Mouse (Mus musculus) ES-E14 (cell line): Measurements from ENCODE around the gene Amigo3.

ENCODE experiments used
- CHD2 ChIP-seq: IDR thresholded peaks from 2 replicates; pipeline ENCODE4 v1.6.1; 2014; ENCODE audit warnings: mild to moderate bottlenecking, low read depth, low read length, inconsistent platforms
- HCFC1 ChIP-seq: IDR thresholded peaks from 2 replicates; pipeline ENCODE4 v1.6.1; 2012; ENCODE audit warnings: low read length, inconsistent platforms, borderline replicate concordance; ENCODE audit not compliant: insufficient read depth
- MAFK ChIP-seq: IDR thresholded peaks from 2 replicates; pipeline ENCODE4 v1.6.1; 2014; ENCODE audit warnings: mild to moderate bottlenecking, low read depth, low read length, inconsistent platforms; ENCODE audit not compliant: insufficient read depth
- ZC3H11A ChIP-seq: IDR thresholded peaks from 2 replicates; pipeline ENCODE4 v1.6.1; 2012; ENCODE audit warnings: low read depth, mild to moderate bottlenecking, inconsistent platforms, low read length, borderline replicate concordance
- ZNF384 ChIP-seq: IDR thresholded peaks from 2 replicates; pipeline ENCODE4 v1.6.1; 2012; ENCODE audit warnings: low read depth, low read length, inconsistent platforms

DNA sequence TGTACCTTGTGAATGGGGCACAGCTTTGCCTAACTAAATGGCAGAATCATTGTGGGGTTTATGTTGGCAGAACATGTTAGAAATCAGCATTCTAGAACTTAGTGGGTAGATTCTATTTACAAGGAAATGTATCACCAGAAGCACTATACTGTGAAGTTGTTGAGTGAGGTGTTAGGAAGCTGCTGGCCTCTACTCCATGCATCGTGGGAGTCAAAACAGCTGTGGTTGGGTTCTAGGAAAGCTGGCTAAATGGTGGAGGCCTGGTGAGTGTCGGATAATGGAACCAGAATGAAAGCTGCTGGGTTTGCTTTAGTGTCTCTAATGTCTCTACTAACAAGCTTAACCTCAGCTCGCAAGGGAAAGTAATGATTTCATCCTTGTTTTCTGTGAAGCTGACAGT lies 35.8 kb upstream of the Amigo3 start:
- no peak for TF ChIP-seq ZNF384
- TF ChIP-seq HCFC1 = no peak
- TF ChIP-seq CHD2 = no peak
- TF ChIP-seq MAFK = no peak
- no peak for TF ChIP-seq ZC3H11A
